In the genomic region with DNA sequence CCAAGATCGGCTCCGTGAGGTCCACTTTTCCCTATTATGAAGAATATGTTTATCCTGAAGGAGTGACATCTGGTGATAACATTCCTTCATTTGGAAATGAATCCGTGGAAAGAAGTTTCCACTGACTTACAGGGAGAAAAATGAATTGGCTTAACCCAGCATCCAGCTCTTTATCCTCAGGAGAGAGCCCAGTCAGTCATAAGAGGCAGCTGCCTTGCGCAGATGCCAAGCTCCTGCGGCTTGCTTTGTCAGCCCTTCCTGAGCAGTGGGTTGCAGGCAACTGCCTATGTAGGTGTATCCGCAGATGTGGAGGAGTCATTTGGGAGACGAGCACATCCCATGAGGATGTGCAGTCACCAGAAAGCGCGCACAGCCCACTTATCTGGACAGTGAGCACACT, we compare ENCODE assay signal across 18 mouse cellular contexts.
DNase-seq lines count a peak whose midpoint lies in the region; ATAC-seq and TF ChIP-seq lines count a peak whose summit lies in the region.
"Had no signal": no experiment of that assay in that cellular context is flagged by ENCODE, and none has a peak within 500 bp of the region (broad histone marks: within the 10 kb centered on the region; RNA-seq: fewer than 3 reads in every experiment).

No protein-coding gene starts in this region.

- H3K9ac ChIP-seq in heart, embryonic 12.5 days, result no peak overlapping the region
- H3K9ac ChIP-seq in limb, embryonic 15.5 days, result no peak overlapping the region
- H3K9ac ChIP-seq: forebrain, postnatal 0 days; liver, embryonic 14.5 days; neural tube, embryonic 12.5 days had no signal

- peaks cover 4% of the 10 kb centered on the region; the same call in 1 of the 2 replicates for H3K27me3 ChIP-seq in heart, embryonic 10.5 days (ENCODE audit: insufficient read depth, poor library complexity, severe bottlenecking)
- H3K27me3 ChIP-seq in heart, embryonic 12.5 days (replicated peaks), result peaks cover 45% of the 10 kb centered on the region
- no peaks in the 10 kb centered on the region for H3K27me3 ChIP-seq in limb, embryonic 15.5 days
- H3K27me3 ChIP-seq: neural tube, embryonic 12.5 days; Patski had no signal

- H3K4me3 ChIP-seq in heart, embryonic 10.5 days, result no peak overlapping the region
- H3K4me3 ChIP-seq in heart, embryonic 12.5 days, result no peak overlapping the region
- no peak overlapping the region for H3K4me3 ChIP-seq in limb, embryonic 15.5 days
- no peak overlapping the region for H3K4me3 ChIP-seq in layer of hippocampus, adult 2 months
- H3K4me3 ChIP-seq: erythroblast, embryonic 14.5 days; megakaryocyte, embryonic 14.5 days; neural tube, embryonic 12.5 days had no signal

- no peak overlapping the region for H3K27ac ChIP-seq in heart, embryonic 10.5 days
- no peak overlapping the region for H3K27ac ChIP-seq in heart, embryonic 12.5 days (ENCODE audit: poor library complexity, severe bottlenecking)
- peak overlapping the region; percentile 35; the same call in 1 of the 2 replicates for H3K27ac ChIP-seq in limb, embryonic 15.5 days
- no peak overlapping the region for H3K27ac ChIP-seq in layer of hippocampus, adult 2 months
- H3K27ac ChIP-seq: liver, embryonic 14.5 days; neural tube, embryonic 12.5 days had no signal

- no peaks in the 10 kb centered on the region for H3K9me3 ChIP-seq in heart, embryonic 10.5 days
- H3K9me3 ChIP-seq in heart, embryonic 12.5 days (replicated peaks), result no peaks in the 10 kb centered on the region
- no peaks in the 10 kb centered on the region for H3K9me3 ChIP-seq in limb, embryonic 15.5 days
- H3K9me3 ChIP-seq: megakaryocyte, embryonic 14.5 days; neural tube, embryonic 12.5 days had no signal

- H3K4me2 ChIP-seq in heart, embryonic 12.5 days, result no peak overlapping the region
- H3K4me2 ChIP-seq in limb, embryonic 15.5 days, result no peak overlapping the region
- H3K4me2 ChIP-seq: neural tube, embryonic 12.5 days had no signal

- no peak for TF ChIP-seq CTCF in layer of hippocampus, adult 2 months (conservative IDR thresholded peaks at IDR 0.05)

- H3K36me3 ChIP-seq in heart, embryonic 10.5 days, result no peaks in the 10 kb centered on the region
- H3K36me3 ChIP-seq in heart, embryonic 12.5 days, result no peaks in the 10 kb centered on the region
- H3K36me3 ChIP-seq in limb, embryonic 15.5 days, result no peaks in the 10 kb centered on the region
- H3K36me3 ChIP-seq: neural tube, embryonic 12.5 days had no signal

- 85% methylated on average over 9 of the region's 9 CpGs for WGBS in heart, embryonic 10.5 days
- WGBS in heart, embryonic 12.5 days, result 71% methylated on average over 9 of the region's 9 CpGs
- 69% methylated on average over 9 of the region's 9 CpGs for WGBS in limb, embryonic 15.5 days

- 0 out of 2 replicates have a peak, but pooled peaks have one; percentile 6 for ATAC-seq in heart, embryonic 12.5 days (ENCODE audit: insufficient number of reproducible peaks, low FRiP score)
- ATAC-seq in limb, embryonic 15.5 days (ENCODE audit: insufficient number of reproducible peaks, low FRiP score, low TSS enrichment, low read depth), result no peak
- ATAC-seq: forebrain, postnatal 0 days; hindbrain, embryonic 16.5 days; lung, postnatal 0 days; Patski had no signal

- peaks cover 7% of the 10 kb centered on the region; the same call in 1 of the 2 replicates for H3K4me1 ChIP-seq in heart, embryonic 10.5 days
- H3K4me1 ChIP-seq in heart, embryonic 12.5 days (replicated peaks), result peaks cover 13% of the 10 kb centered on the region; the same call in 1 of the 2 replicates
- H3K4me1 ChIP-seq in limb, embryonic 15.5 days, result peaks cover 20% of the 10 kb centered on the region
- H3K4me1 ChIP-seq: megakaryocyte, embryonic 14.5 days; neural tube, embryonic 12.5 days had no signal

- peak; percentile 97 for DNase-seq in heart, adult 11 months
- no peak for DNase-seq in heart, embryonic 10.5 days (ENCODE audit: low spot score)
- peak; percentile 79 for DNase-seq in fibroblast of lung, adult 2 months (ENCODE audit: low read depth)
- DNase-seq in adrenal gland, adult (ENCODE audit: inconsistent age in 2 of 2, low spot score in 1 of 2), result no peak
- no peak for DNase-seq in layer of hippocampus, adult 2 months (ENCODE audit: low spot score in 2 of 2)
- DNase-seq: cerebellum, adult 2 months; forebrain, postnatal 0 days; kidney, adult 8-10 months; kidney, postnatal 36 days had no signal

Comparison
In these comparisons a context has a peak if more than half of its experiments do, and no peak if none do; other contexts are left out.
1. DNase-seq: peak in heart, adult 11 months (single experiment) and fibroblast of lung, adult 2 months (single experiment); none in heart, embryonic 10.5 days (single experiment), adrenal gland, adult (0 of 2) and layer of hippocampus, adult 2 months (0 of 2).